Mouse (Mus musculus) kidney, postnatal 4 days (tissue): ENCODE data around the gene Fgf18.

Source experiments
- DNase-seq, 2 experiments: peaks; one replicate each; pipeline ENCODE4 v3.0.0; 2021; ENCODE audit warnings: mixed read lengths in 2 of 2

Gene Fgf18

DNA sequence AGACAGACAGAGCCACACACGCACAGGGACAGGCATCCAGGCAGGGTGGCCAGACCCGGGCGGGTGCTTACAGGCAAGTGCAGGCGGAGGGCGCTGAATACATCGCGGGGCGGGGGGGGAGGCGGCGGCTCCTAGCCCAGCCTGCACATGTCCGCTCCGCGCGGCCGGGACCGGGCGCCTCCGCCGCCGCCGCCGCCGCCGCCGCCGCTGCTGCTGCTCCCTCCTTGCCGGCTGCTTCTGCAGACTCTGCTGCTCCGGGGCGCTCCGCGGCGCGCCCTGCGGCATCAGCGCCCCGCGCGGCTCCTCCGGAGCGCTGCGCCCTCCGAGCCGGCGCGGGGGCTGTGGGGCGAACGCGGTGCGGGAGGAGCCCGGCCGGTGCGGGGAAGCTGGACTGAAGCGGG is at the start of gene Fgf18:
Fgf18 (minus strand) TSS at position 230 of the 401 bp plus-strand sequence.
- peak; percentile 51 to 73 for DNase-seq

DNA sequence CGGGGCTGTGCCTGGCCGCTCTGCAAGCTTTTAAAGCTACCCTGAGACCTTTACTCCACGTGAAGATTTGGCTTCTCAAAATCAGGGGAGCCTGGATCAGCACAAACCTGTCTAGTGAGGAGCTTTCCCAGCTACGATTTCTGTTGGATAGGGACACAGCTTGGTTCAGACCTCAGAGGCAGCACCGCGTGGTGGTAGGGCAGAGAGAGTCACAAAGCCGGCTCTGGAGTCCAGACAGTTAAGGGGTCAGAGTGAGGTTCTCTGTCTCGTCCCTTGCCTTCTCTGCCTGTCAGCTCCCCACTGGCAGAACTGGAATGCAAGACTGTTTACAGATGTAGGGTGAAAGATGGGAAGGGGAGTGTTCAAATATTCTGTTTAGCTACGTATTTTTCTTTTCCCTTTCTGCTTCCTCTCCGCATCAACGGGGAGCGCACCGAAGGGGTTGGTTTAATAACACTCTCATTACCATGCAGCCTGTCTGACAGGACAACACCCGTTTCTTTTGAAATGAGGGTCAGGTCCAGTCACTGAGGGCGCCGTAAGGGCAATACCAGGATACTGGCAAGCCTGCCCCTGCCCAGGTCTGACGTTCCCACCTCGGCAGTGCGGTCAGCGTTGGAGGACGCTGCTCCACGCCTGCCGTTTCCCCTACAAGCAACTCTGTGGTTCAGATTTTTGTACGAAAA is 49.4 kb upstream of the Fgf18 start:
- no peak for DNase-seq

DNA sequence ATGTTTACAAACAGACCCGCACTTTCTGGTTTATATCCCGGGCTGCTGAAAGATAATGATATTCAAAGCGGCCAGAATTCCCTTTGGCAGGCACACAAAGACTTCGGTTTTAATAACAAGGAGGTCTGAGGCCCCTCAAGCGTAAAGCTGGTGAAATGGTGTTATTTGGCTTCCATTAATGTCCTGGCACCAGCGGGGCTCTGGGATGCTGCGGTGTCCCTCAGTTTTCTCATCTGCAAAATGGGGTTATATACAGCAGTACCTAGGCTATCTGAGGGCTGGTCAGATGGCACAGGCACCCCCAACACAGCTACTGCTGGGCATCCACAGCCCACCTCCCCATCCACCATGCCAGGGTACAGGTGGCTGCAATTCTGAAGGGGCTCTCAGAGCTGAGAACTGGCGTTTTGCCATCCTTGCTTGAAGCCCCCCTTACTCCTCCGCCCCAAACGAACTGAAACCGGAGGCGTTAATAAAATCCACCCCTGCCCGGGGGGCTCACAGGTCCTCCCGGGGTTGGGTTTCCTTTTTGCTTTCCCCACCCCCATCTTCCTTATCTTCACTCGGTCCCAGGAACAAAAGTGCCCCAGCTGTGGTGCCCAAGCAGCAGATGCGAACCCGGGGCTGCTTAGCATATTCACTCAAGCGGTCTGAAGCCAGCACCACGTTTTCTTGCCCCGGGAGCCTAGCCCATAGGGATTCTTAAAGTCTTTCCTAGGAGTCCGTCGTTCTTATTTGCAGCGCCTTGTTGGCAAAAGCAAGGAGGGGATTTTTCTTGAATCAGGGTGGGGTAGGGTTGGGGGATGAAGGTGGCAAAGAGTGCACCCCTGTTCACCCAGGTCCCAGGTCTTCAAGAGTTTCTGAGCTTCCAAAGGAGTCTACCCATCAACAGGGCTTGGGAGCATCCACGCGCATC is 48.6 kb upstream of the Fgf18 start:
- no peak for DNase-seq

DNA sequence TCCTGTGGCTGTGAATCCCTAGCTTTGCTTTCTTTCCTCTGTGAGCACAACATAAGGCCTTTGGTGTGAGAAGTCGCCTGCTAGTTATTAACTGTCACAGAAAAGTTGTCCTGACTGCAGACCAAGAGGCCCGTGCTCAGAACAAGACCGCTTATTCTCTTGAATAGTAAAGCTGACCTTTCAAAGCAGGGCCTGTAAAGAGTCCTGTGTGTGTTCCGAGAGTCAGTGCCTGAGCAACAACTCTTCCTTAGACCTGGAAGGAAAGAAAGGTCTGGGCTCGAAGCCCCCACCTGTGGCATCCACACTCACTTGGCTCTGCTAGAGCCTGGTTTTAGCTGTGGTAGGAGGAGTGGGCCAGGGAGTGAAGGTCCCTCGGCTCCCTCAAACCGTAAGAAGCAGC is 47.9 kb upstream of the Fgf18 start:
- no peak for DNase-seq

DNA sequence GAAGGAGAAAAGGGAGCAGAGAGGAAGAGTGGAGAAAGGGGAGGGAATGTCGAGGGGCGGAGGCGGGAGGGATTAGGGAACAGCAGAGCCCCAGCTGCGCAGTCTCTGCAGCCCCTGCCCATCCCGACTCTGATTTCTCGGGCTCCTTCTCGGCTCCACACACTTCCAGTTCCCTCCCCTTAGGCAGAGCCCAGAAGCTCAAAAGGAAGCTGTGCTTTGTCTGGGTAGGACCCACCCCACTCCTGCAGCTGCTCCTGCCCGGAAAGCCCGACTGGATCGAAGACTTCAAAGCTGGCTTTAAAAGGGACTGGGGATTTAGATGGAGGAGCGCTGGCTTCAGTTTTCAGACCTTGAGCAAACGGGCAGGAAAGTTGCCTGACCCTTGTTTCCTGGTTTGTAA is 46.5 kb upstream of the Fgf18 start:
- DNase-seq: no peak

DNA sequence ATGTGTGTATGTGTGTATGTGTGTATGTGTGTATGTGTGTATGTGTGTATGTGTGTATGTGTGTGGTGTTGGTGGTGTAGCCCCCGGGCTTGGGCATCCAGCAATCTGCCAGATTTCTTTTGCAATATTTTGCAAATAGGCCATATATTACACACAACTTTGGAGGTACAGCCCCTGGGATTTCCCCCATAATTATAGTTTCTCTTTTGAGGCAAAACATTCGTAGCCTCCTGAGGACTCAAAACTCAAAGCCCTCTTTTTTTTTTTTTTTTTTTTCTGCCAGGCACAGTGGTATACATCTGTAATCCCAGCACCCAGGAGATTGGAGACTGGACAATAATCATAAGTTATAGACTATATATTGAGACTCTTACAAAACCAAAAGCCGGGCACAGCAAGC is 34.6 kb upstream of the Fgf18 start:
- no peak for DNase-seq

DNA sequence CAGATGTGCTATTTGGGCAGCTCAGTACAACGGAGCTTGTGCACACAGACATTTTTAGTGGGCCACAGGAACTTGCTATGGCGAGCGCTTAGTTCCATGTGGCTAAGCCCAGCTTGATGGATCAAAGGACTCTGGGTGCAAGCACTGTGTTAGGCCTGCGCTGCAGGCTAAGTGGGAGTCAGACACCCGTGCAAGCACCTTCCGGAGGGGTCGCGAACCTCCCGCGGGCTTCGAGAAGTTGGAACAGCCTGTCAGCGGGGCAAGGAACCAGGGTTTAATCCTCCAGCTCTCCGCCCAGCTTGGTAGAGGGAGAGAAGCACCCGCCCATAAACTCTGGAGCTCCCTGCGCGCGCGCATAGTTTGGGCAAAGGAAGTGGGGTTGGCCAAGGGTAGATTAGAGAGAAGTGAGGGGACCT is 33.5 kb upstream of the Fgf18 start:
- peak; percentile 44 to 55 for DNase-seq

DNA sequence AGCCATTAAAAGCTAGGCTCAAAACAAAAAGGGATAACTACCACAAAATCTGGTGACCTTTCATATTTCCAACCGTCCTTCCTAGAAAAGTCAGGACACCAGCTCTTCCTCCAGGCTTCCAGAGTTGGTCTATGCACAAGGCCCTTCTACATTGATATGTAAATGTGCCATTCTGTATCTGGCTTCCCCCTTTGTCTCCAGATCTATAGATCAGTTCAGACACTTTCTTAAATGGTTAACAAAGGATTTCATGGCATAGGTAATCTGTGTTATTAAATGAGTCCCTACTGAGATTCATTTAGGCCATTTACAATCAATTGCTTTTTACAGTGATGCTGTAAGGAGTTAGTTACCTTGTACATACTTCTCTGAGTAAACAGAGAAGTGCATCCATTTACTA is 32.6 kb upstream of the Fgf18 start:
- DNase-seq: no peak

DNA sequence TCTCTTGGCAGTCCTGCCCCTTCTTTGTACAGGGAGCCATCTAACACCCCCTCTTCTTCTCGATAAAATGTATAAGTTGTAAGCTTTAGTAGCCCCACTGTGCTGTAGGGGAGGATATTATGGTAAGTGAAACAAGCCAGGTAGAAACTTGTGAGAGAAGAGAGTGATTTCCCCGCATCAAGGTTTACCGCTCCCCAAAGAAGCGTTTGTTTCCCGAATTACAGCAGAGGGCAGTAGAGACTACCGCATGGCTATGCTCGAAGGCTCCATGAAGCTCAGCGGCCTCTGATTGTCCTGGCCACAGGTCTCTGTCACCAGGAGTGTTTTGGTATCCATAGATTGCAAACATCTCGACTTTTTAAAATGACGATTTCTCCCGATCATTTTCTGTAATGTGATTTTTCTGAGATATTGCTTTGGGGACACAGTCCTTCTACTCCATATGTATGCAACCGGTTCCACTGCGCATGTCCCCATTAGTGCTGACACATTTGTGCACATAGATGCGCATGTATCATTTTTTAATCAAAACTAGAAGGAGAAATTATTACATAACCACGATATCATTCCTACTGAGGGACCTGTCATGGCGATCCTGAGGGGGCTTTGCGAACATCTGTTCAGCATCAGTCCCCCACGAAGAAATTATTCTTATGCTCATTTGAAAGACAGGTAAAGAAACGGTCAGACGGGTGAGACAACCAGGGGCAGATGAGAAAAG is 29.5 kb upstream of the Fgf18 start:
- DNase-seq: peak; percentile 57 to 70

DNA sequence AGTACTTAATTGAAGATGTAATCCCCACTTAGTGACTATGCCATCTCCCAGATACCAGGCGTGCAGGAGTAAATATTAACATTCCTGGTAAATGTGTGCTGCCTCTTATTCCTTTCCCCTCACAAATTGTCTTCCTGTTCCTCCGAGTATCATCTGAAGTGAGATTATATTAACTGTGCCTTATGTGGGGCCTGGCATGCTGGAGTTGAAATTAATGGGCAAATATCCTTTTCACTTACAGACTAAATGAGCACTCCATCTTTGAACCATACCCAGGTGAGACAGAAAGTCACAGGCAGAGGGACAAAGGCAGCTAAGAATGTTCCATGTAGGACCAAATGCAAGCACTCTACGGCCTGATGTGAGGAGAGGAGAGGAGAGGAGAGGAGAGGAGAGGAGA is 28.6 kb upstream of the Fgf18 start:
- no peak for DNase-seq

DNA sequence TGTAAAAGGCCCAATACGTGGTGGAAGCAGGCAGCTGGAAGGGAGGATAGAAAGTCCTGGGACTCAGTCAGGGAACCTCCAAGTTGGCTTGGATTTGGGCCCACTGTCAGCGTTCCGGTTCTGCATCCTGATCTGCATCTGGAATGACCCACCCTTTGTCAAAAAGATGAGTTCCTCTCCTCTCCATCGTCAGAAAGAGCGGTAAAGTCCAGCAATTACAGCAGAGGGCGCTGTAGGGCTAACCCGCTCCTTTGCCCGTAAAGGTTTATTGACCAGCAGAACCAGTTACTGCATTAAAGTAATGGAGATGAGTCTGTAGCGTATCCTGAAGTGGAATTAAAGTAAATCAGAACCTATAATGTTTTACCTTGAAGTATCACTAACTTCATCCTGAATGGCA is 23.3 kb upstream of the Fgf18 start:
- peak; percentile 74 to 75 for DNase-seq

DNA sequence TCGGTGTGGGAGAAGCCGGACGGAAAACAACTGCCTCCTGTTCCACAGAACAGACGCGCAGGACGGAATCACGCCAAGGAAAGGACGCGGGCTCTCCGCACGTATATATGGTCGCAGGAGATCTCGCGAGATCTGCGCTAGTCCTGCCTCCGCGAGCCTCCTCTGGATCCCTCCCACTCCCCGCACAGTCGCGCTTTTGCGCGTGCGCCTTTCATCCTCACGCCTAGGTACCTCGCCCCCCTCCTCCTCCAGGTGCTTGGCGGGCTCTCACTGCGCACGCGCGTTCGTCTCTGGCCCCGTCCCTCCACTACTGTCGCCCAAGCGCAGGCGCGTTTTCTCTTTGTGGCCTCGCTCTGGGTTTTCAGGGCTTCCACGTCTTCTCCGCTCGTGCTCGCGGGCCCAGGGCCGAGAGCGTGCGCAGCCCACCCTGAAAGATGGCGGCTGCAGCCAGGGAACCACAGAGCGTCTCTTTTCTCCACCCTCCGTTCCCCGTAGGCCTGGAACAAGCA is 15.9 kb upstream of the Fgf18 start, which contains the start of gene Npm1:
Npm1 (minus strand) TSS at position 209 of the 509 bp plus-strand sequence.
- peak; percentile 99 to 100 for DNase-seq

DNA sequence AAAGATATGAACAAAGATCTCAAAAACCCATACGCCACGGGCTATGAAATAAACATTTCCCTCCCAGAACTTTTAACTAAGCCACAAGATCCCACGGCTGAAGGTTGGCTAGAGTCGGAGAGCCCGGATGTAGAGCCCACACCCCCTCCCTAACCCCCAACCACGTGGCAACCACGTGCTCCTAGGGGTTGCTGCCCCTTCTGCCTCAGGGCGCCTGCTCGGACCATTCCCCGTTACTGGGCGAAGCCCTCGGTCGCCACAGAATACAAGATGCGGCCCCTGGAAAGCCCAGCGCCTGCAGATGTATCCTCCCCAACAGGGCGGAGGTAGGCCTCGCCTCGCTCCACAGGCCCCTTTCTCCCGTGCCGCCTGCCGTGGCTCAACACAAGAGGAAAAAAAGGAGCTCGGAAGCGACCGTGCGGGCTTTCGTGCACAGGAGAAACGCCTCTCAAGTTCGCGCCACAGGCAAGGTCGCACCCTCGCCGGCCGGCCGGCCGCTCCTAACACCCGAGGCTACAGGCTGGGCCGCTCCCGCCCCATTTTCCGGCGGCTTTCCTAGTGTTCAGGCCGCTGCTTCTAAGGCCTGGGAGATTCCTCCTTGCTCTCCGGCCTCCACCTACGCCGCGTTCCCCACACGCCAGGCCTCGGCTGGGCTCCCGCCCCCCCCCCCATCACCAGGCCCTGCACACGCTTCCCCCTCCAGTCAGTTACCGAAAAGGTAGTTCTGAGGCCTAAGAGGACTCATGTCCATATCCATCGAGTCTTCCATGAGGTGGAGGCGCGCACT is 15.2 kb upstream of the Fgf18 start:
- DNase-seq: peak; percentile 81 to 87

DNA sequence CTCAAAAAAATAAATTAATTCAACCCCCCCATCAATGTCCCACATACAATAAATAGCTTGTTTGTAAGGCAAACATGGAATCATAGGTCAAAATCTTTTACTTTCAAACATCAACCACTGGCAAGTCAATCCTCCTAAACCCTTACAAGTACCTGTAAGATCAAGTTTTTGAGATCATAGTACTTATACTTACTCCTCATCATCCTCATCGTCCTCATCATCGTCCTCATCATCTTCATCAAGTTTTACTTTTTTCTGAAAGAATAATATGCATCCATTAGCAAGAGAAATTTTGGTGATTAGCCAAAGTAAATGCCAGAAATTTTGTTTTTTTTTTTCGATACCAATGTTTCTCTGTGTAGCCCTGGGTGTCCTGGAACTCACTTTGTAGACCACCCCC is 12.5 kb upstream of the Fgf18 start:
- DNase-seq: no peak

DNA sequence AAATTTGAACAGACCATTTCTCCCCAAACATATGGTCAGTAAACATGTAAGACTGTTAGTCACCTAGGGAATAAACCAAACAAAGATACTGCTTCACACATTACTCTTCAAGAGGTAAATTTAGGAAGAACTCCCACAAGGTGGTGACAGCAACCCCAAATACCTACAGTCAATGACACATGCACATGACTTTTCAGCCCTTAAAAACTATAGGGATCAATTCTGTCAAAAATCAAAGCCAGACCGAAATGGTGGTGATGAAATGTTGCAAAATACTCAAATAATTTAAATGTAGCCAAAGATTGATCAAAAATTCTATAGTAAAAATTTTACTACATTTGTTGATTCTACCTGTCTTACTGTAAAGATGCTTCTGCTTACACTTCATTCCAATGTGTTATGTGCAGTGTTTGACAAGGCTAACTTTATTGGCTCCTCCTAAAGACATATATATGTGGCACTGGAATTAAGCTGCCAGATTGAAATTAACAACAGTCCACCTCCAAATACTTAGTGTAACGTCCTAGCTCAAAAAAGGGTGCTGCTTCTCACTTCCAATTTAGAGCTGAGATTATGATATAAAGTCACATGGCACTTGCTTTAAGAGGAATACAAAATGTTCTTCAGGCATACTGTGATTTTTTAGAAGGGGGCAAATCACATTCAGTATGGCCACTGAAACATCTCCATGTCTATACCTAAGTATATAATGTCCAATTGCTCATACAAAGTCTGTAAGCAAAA is 10.4 kb upstream of the Fgf18 start:
- DNase-seq: no peak

DNA sequence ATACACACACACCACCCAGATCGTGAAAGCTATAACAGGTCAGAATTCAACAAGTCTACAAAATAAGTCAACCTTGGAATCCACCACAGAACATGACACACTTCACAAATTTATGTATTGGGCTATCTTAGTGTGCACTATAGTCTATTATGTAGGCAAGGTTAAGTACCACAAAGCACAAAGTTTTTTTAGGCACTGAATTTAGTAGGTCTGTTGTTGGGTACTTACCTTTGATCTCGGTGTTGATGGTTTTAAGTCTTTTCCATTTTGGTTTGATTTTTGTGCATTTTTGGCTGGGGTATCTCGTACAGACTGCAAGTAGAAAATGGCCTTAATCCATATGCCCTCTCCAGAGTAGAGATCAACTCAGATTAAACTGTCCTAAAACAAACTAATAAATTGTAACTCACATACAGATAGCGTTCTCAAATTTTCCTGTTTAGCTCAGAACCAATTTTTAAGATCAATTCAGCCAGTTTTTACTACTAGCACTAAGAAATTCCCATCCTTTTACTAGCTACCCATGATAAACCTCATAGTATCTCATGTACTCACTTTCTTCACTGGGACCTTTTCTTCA is 9.3 kb upstream of the Fgf18 start:
- DNase-seq: no peak

DNA sequence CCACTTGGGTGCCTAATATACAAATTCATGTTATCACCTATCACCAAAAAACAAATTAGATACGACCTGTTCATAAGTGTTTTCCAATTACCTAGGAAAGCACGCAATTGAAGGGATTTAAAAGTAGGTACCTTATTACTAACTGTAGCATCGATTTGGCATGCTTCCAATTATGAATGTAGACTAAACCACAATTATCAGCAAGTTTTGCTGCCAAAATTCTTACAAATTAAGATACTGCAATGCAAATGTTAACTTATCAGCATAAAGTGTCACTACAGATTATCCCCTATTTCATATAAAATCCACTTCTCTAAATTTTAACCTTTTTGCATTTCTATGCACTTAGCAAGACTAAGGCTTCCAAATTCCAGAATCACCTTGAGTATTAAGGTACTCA is 7.3 kb upstream of the Fgf18 start:
- DNase-seq: no peak

DNA sequence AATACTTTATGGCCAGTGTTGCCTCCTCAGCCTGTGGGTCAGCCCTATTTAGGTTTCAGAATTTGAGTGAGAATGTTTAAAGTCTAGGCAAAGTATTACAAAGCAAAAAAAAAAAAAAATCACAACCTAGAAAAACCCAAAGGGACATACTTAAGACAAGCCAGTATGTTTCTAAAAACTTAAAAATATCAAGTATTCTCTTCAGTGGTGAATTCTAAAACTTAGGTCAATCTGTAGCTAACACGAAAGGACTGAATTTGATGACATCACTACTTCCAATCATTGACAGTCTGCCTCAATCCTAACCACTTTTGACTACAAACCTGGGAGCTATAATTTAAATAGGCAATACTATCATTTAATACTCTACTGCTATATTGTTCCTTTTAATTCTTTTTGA is 5.8 kb upstream of the Fgf18 start:
- no peak for DNase-seq

DNA sequence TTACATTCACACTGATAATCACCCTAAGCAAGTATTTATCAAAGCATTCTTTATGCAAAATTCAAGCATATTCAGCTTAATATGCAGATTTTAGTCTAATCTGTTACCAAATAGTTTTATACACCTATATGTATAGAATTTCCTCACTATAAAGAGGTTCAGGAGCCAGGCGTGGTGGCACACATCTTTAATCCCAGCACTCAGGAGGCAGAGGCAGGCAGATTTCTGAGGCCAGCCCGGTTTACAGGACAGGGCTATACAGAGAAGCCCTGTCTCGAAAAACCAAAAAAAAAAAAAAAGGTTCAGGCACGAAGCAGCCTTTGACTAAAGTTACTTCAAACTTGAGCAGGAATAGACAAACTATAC is 4.6 kb upstream of the Fgf18 start:
- no peak for DNase-seq

DNA sequence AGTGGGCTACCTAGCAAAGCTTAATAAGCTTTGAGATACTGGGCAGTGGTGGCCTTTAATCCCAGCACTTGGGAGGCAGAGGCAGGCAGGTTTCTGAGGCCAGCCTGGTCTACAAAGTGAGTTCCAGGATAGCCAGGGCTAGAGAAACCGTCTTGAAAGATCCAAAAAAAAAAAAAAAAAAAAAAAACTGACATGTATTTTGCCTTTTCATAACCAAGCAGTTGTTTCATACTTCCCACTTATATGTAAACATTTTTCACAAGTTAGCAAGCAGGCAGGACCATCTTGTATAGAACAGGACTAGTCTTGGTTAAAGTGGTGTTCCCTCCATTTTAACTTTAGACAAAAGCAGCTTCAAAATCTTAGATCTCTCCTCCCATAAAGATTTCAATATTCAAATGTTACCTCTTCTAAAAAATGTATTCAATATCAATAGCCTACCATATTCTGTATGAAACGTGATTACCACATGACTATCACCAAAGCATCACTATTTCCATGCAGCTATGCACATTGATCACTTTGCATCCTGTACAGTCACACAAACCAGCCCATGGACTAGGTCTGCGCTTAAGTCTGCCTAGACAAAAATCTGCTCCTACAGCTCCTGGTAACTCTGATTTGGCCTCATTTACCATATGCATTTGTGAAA is 4.1 kb upstream of the Fgf18 start:
- no peak for DNase-seq

DNA sequence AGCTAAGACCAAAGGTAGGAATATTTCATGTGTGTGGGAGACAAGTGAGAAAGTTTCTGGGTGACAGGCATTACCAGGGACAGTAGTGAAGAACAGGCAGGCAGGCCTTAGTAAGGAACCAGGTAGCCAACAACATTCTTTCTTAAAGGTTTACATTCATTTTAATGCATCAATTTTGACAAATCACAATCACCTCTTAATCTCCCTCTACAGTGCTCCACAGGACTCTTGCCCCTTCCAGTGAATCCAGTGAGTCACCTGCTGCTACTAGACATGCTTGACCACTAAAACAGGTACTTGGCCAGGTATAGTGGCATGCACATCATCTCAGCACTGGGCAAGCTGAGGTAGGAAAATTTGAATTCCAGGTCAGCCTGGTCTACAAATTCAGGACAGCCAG is 3.2 kb upstream of the Fgf18 start:
- DNase-seq: no peak
